Mouse (Mus musculus) ovary, adult 18-20 months (tissue): Measurements from ENCODE around the gene Sipa1l1.

ENCODE experiments used
- DNase-seq: peaks from one replicate; pipeline ENCODE4 v3.0.0; 2022; ENCODE audit warnings: low spot score, mixed read lengths

The Sipa1l1 gene

GRCm38 (mm10) chr12:82294906-82295887 is 126.1 kb downstream of the Sipa1l1 start:
- DNase-seq: no peak

GRCm38 (mm10) chr12:82296276-82296675 is 127.2 kb downstream of the Sipa1l1 start:
- DNase-seq: no peak

GRCm38 (mm10) chr12:82297196-82297595 is 128.1 kb downstream of the Sipa1l1 start:
- DNase-seq: no peak

GRCm38 (mm10) chr12:82298662-82299460 is 129.7 kb downstream of the Sipa1l1 start:
- no peak for DNase-seq

GRCm38 (mm10) chr12:82304140-82304539 is 135.0 kb downstream of the Sipa1l1 start:
- no peak for DNase-seq

GRCm38 (mm10) chr12:82306035-82306434 is 136.9 kb downstream of the Sipa1l1 start:
- no peak for DNase-seq

- no peak for DNase-seq
These were observed 142.5 kb downstream of the Sipa1l1 start for GRCm38 (mm10) chr12:82311593-82311992.

- DNase-seq: no peak
These were observed 143.1 kb downstream of the Sipa1l1 start for GRCm38 (mm10) chr12:82312091-82312820.

- DNase-seq: no peak
These were observed 144.0 kb downstream of the Sipa1l1 start for GRCm38 (mm10) chr12:82313091-82313490.

- DNase-seq: no peak
These were observed 150.5 kb downstream of the Sipa1l1 start for GRCm38 (mm10) chr12:82319436-82320131.

- no peak for DNase-seq
These were observed 151.1 kb downstream of the Sipa1l1 start for GRCm38 (mm10) chr12:82320204-82320603.

- no peak for DNase-seq
These were observed 152.3 kb downstream of the Sipa1l1 start for GRCm38 (mm10) chr12:82321397-82321796.

- no peak for DNase-seq
These were observed 152.7 kb downstream of the Sipa1l1 start for GRCm38 (mm10) chr12:82321855-82322254.

- DNase-seq: no peak
These were observed 153.8 kb downstream of the Sipa1l1 start for GRCm38 (mm10) chr12:82322759-82323451.

- no peak for DNase-seq
These were observed 155.5 kb downstream of the Sipa1l1 start for GRCm38 (mm10) chr12:82324621-82325020.

- DNase-seq: no peak
These were observed 156.4 kb downstream of the Sipa1l1 start for GRCm38 (mm10) chr12:82325502-82325901.

GRCm38 (mm10) chr12:82326438-82326837 is 157.3 kb downstream of the Sipa1l1 start:
- no peak for DNase-seq

- no peak for DNase-seq
These were observed 159.0 kb downstream of the Sipa1l1 start for GRCm38 (mm10) chr12:82328112-82328511.

GRCm38 (mm10) chr12:82332836-82333614 is 163.9 kb downstream of the Sipa1l1 start:
- no peak for DNase-seq

- DNase-seq: no peak
These were observed 164.9 kb downstream of the Sipa1l1 start for GRCm38 (mm10) chr12:82333999-82334398.
